Mouse (Mus musculus) C2C12 (cell line): ENCODE measurements around the gene Serpina12.

ENCODE experiments used
- CEBPB ChIP-seq: IDR thresholded peaks from one replicate; pipeline ENCODE4 v1.6.1; 2011; ENCODE audit warnings: low read depth, mild to moderate bottlenecking, control low read depth, moderate library complexity
- CTCF ChIP-seq: IDR thresholded peaks from one replicate; pipeline ENCODE4 v1.5.1; 2011; ENCODE audit not compliant: control insufficient read depth, insufficient read depth, insufficient read length
- FOSL1 ChIP-seq: IDR thresholded peaks from one replicate; pipeline ENCODE4 v1.8.0; 2011; ENCODE audit warnings: mild to moderate bottlenecking, low read length; ENCODE audit not compliant: poor library complexity, insufficient read depth, severe bottlenecking
- MAX ChIP-seq: IDR thresholded peaks from one replicate; pipeline ENCODE4 v1.6.1; 2011; ENCODE audit warnings: mild to moderate bottlenecking, control low read depth
- MYOD1 ChIP-seq: IDR thresholded peaks from one replicate; pipeline ENCODE4 v1.6.1; 2011; ENCODE audit warnings: low read depth; ENCODE audit not compliant: control insufficient read depth, insufficient read length
- MYOG ChIP-seq: IDR thresholded peaks from one replicate; pipeline ENCODE4 v1.6.1; 2011; ENCODE audit not compliant: control insufficient read depth, insufficient read length; ENCODE audit errors: extremely low read depth
- USF1 ChIP-seq: IDR thresholded peaks from one replicate; pipeline ENCODE4 v1.6.1; 2011; ENCODE audit warnings: low read depth, mild to moderate bottlenecking, control low read depth, moderate library complexity

DNA sequence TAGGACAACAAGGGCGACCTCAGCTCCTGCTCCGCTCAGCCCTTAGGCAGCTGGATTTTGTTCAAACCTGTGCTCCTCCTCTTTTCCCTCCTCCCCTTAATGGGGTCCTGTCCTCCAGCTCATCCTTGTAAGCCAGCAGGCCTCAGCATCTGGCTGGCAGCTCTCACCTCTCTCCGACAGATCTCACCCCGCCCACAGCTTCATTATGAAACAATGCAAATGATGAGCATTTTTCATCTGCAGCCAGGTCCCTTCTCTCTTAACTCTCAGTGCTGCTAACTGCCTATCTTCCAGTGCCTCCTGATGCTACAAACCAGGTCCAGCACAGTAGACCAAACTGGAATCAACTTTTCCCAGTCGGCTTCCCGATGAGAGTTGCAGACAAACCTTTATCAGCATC, 30.6 kb downstream of the Serpina12 start, which contains the start of gene Serpina9:
- TF ChIP-seq CTCF, result no peak
- no peak for TF ChIP-seq FOSL1
- TF ChIP-seq USF1, result no peak
- TF ChIP-seq MAX, result no peak
- TF ChIP-seq CEBPB, result no peak
- TF ChIP-seq MYOG, result no peak
- no peak for TF ChIP-seq MYOD1
